Mouse (Mus musculus): ENCODE results near the gene Vsx1. TPM values are rescaled to one million over a fixed set of nuclear protein-coding genes. Genes with fewer than 3 reads are reported as not detected.

The Vsx1 gene
- polyA plus RNA-seq (2015; fragmentation: Illumina TruSeq; extraction: RNeasy Lipid Tissue Mini Kit (QIAGEN cat#74804); ENCODE audit: low read depth, low replicate concordance) = 0.10 TPM

GRCm38 (mm10) chr2:150689223-150689800 lies at the start of gene Vsx1:
Gene Vsx1 (minus strand): TSS chr2:150689360.

GRCm38 (mm10) chr2:150667820-150668766 lies 21.1 kb downstream of the Vsx1 start, which contains the start of gene Acss1:
Gene Acss1 (minus strand): TSS chr2:150668500.

Other genes with a start within 250 kb of the Vsx1 start
- gene Zfp442, start 237.9 kb downstream of the Vsx1 start, polyA plus RNA-seq (2015; fragmentation: Illumina TruSeq; extraction: RNeasy Lipid Tissue Mini Kit (QIAGEN cat#74804); ENCODE audit: low read depth, low replicate concordance) = 3.9 TPM
- gene Zfp345, start 204.3 kb downstream of the Vsx1 start, polyA plus RNA-seq (2015; fragmentation: Illumina TruSeq; extraction: RNeasy Lipid Tissue Mini Kit (QIAGEN cat#74804); ENCODE audit: low read depth, low replicate concordance) = not detected
- not detected for gene Cst7, start 118.9 kb downstream of the Vsx1 start, polyA plus RNA-seq (2015; fragmentation: Illumina TruSeq; extraction: RNeasy Lipid Tissue Mini Kit (QIAGEN cat#74804); ENCODE audit: low read depth, low replicate concordance)
- 62.7 TPM for gene Apmap, start 80.8 kb downstream of the Vsx1 start, polyA plus RNA-seq (2015; fragmentation: Illumina TruSeq; extraction: RNeasy Lipid Tissue Mini Kit (QIAGEN cat#74804); ENCODE audit: low read depth, low replicate concordance)
- gene Acss1, start 20.9 kb downstream of the Vsx1 start, polyA plus RNA-seq (2015; fragmentation: Illumina TruSeq; extraction: RNeasy Lipid Tissue Mini Kit (QIAGEN cat#74804); ENCODE audit: low read depth, low replicate concordance) = 17.8 TPM
- 44.9 TPM for gene Entpd6, start 59.7 kb upstream of the Vsx1 start, polyA plus RNA-seq (2015; fragmentation: Illumina TruSeq; extraction: RNeasy Lipid Tissue Mini Kit (QIAGEN cat#74804); ENCODE audit: low read depth, low replicate concordance)
- gene Pygb, start 97.4 kb upstream of the Vsx1 start, polyA plus RNA-seq (2015; fragmentation: Illumina TruSeq; extraction: RNeasy Lipid Tissue Mini Kit (QIAGEN cat#74804); ENCODE audit: low read depth, low replicate concordance) = 110 TPM
- 426 TPM for gene Abhd12, start 215.4 kb upstream of the Vsx1 start, polyA plus RNA-seq (2015; fragmentation: Illumina TruSeq; extraction: RNeasy Lipid Tissue Mini Kit (QIAGEN cat#74804); ENCODE audit: low read depth, low replicate concordance)
- 3.4 TPM for gene Gins1, start 216.0 kb upstream of the Vsx1 start, polyA plus RNA-seq (2015; fragmentation: Illumina TruSeq; extraction: RNeasy Lipid Tissue Mini Kit (QIAGEN cat#74804); ENCODE audit: low read depth, low replicate concordance)

Measured in brain, adult 10 weeks (tissue).